Mouse (Mus musculus): ENCODE measurements at regions not wholly inside any gene's neighbourhood (a gene's known extent, or its start where the extent isn't known, plus 50 kb on each side); places are given as distances from the start of the nearest gene placed in this dataset.

- no peak for DNase-seq (ENCODE audit: low read depth, low spot score)
Observed at GRCm38 (mm10) chr2:92664939-92665338, 65.4 kb downstream of the Chst1 start.

GRCm38 (mm10) chr2:92667192-92667591, 67.7 kb downstream of the Chst1 start:
- DNase-seq (ENCODE audit: low read depth, low spot score) = no peak

GRCm38 (mm10) chr2:92667756-92668155, 68.2 kb downstream of the Chst1 start:
- no peak for DNase-seq (ENCODE audit: low read depth, low spot score)

GRCm38 (mm10) chr2:92669431-92670081, 70.0 kb downstream of the Chst1 start:
- peak; percentile 56 for DNase-seq (ENCODE audit: low read depth, low spot score)

GRCm38 (mm10) chr2:92671586-92671985, 72.1 kb downstream of the Chst1 start:
- peak; percentile 79 for DNase-seq (ENCODE audit: low read depth, low spot score)

GRCm38 (mm10) chr2:92672106-92672505, 72.6 kb downstream of the Chst1 start:
- no peak for DNase-seq (ENCODE audit: low read depth, low spot score)

GRCm38 (mm10) chr2:92673064-92673813, 73.7 kb downstream of the Chst1 start:
- no peak for DNase-seq (ENCODE audit: low read depth, low spot score)

- DNase-seq (ENCODE audit: low read depth, low spot score) = peak; percentile 35
Observed at GRCm38 (mm10) chr2:92673931-92674330, 74.4 kb downstream of the Chst1 start.

- DNase-seq (ENCODE audit: low read depth, low spot score) = no peak
Observed at GRCm38 (mm10) chr2:92675247-92675646, 75.7 kb downstream of the Chst1 start.

GRCm38 (mm10) chr2:92678276-92678930, 78.9 kb downstream of the Chst1 start:
- no peak for DNase-seq (ENCODE audit: low read depth, low spot score)

- DNase-seq (ENCODE audit: low read depth, low spot score) = no peak
Observed at GRCm38 (mm10) chr2:92678999-92679704, 79.6 kb downstream of the Chst1 start.

GRCm38 (mm10) chr2:92682256-92682655, 82.7 kb downstream of the Chst1 start:
- peak; percentile 38 for DNase-seq (ENCODE audit: low read depth, low spot score)

- no peak for DNase-seq (ENCODE audit: low read depth, low spot score)
Observed at GRCm38 (mm10) chr2:92687702-92688101, 88.2 kb downstream of the Chst1 start.

GRCm38 (mm10) chr2:92689203-92689602, 89.7 kb downstream of the Chst1 start:
- DNase-seq (ENCODE audit: low read depth, low spot score) = no peak

- DNase-seq (ENCODE audit: low read depth, low spot score) = no peak
Observed at GRCm38 (mm10) chr2:92690304-92690703, 90.8 kb downstream of the Chst1 start.

- DNase-seq (ENCODE audit: low read depth, low spot score) = no peak
Observed at GRCm38 (mm10) chr2:92691438-92691837, 91.9 kb downstream of the Chst1 start.

- DNase-seq (ENCODE audit: low read depth, low spot score) = no peak
Observed at GRCm38 (mm10) chr2:92692623-92693022, 93.1 kb downstream of the Chst1 start.

GRCm38 (mm10) chr2:92693024-92693423, 93.5 kb downstream of the Chst1 start:
- DNase-seq (ENCODE audit: low read depth, low spot score) = no peak

GRCm38 (mm10) chr2:92694797-92695196, 95.3 kb downstream of the Chst1 start:
- no peak for DNase-seq (ENCODE audit: low read depth, low spot score)

- peak; percentile 14 for DNase-seq (ENCODE audit: low read depth, low spot score)
Observed at GRCm38 (mm10) chr2:92695869-92696268, 96.4 kb downstream of the Chst1 start.

- no peak for DNase-seq (ENCODE audit: low read depth, low spot score)
Observed at GRCm38 (mm10) chr2:92697721-92698120, 98.2 kb downstream of the Chst1 start.

GRCm38 (mm10) chr2:92699360-92699759, 99.9 kb downstream of the Chst1 start:
- no peak for DNase-seq (ENCODE audit: low read depth, low spot score)
